Mouse (Mus musculus) heart, embryonic 15.5 days (tissue): ENCODE results near the gene Lbp. TPM values are rescaled to one million over a fixed set of nuclear protein-coding genes. Genes with fewer than 3 reads are reported as not detected.

Experiments used
- ATAC-seq: fragments of 200-750 bp; cut with Nextera tagmentation; replicated peaks from 2 replicates; pipeline ENCODE4 v1.8.0; 2017; ENCODE audit warnings: low read depth, moderate TSS enrichment; ENCODE audit not compliant: insufficient number of reproducible peaks, insufficient read depth, low FRiP score
- H3K27ac ChIP-seq: fragments of 300-500 bp; sonication (generic); 2 replicates; pipeline ENCODE4 v1.5.1; 2015; ENCODE audit warnings: mild to moderate bottlenecking, inconsistent platforms
- H3K27me3 ChIP-seq: fragments of 300-500 bp; sonication (generic); 2 replicates; pipeline ENCODE4 v1.6.1; 2015; ENCODE audit warnings: inconsistent platforms
- H3K36me3 ChIP-seq: fragments of 300-500 bp; sonication (generic); 2 replicates; pipeline ENCODE4 v1.6.1; 2015; ENCODE audit warnings: mild to moderate bottlenecking, inconsistent platforms
- H3K4me1 ChIP-seq: fragments of 300-500 bp; sonication (generic); replicated peaks from 2 replicates; pipeline ENCODE4 v1.6.1; 2015; ENCODE audit warnings: inconsistent platforms
- H3K4me2 ChIP-seq: fragments of 300-500 bp; sonication (generic); 2 replicates; pipeline ENCODE4 v1.6.1; 2015; ENCODE audit warnings: inconsistent platforms, mild to moderate bottlenecking, moderate library complexity
- H3K4me3 ChIP-seq: fragments of 300-500 bp; sonication (generic); 2 replicates; pipeline ENCODE4 v1.5.1; 2015; ENCODE audit warnings: mild to moderate bottlenecking, inconsistent platforms
- H3K9ac ChIP-seq: fragments of 300-500 bp; sonication (generic); 2 replicates; pipeline ENCODE4 v1.6.1; 2015; ENCODE audit warnings: mild to moderate bottlenecking, inconsistent platforms
- H3K9me3 ChIP-seq: fragments of 300-500 bp; sonication (generic); replicated peaks from 2 replicates; pipeline ENCODE4 v1.6.1; 2016; ENCODE audit warnings: inconsistent platforms
- WGBS: fragments of 180-500 bp; shearing (Covaris S2); methylation state at CpG from one replicate; pipeline ENCODE4 v1.1.7; 2015; ENCODE audit warnings: mixed read lengths; 5-methylcytosine and 5-hydroxymethylcytosine counted together
- polyA plus RNA-seq: library from polyadenylated mRNA; unstranded; fragments of >200 nt; fragmentation: Nextera tagmentation; extraction: Ambion mirVana; gene quantifications from 2 replicates; pipeline ENCODE4 v1.2.1, GENCODE M21; 2015

The Lbp gene
- 11.4 and 15.8 TPM in 2 replicates for polyA plus RNA-seq

DNA sequence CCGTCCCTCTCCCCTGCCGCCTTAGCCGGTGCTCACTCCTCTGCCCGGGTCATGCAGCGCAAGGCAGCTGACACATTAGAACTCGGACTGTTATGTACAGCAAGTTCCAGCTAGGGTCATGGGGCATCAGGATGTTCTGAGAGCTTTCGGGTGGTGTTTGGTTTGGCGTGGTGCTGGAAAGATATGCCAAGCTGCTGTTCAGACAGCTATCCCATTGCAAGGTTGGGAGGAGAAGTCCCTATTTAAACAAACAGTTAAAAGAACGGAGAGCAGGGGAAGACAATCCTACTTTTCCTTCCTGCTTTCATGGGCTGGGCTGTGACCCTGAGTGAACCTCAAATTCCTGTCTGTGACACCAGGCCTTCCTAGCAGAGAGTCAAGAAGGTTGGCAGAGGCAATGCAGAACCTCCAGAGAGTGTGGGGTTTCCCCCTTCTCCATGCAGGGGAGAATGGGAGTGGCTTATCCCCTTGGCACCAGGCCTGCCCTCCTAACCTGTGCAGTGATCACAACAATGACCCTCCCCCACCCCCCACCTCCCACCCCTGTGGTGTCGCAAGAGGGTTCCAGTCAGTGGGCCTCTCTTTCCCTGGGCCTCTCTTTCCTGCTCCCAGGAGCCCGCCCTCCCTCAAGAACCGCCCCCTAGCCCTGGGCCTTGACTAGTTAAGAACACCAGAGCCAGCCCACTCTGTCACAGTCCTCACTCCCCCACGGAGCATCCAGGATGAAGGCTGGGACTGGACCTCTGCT lies at the start of gene Lbp:
TSS of gene Lbp (plus strand) at position 546 of the 748 bp plus-strand sequence.
- H3K27ac ChIP-seq = peak within 1 kb of the TSS; percentile 55
- WGBS = 33% methylated on average over 13 of the region's 13 CpGs
- no peaks in the 10 kb centered on the region for H3K36me3 ChIP-seq
- H3K9me3 ChIP-seq = no peaks in the 10 kb centered on the region
- no peaks in the 10 kb centered on the region for H3K27me3 ChIP-seq
- H3K4me1 ChIP-seq = peaks cover 10% of the 10 kb centered on the region
- H3K9ac ChIP-seq = no peak within 1 kb of the TSS
- peak within 1 kb of the TSS; percentile 16 for H3K4me2 ChIP-seq
- peak within 1 kb of the TSS; percentile 1; the same call in 1 of the 2 replicates for H3K4me3 ChIP-seq
- ATAC-seq = peak; percentile 82

- no peaks in the 10 kb centered on the region for H3K9me3 ChIP-seq
- H3K4me2 ChIP-seq = no peak overlapping the region
- H3K27me3 ChIP-seq = 0 out of 2 replicates have a peak, but pooled peaks cover 9% of the 10 kb centered on the region
- ATAC-seq = peak; percentile 64; the same call in 1 of the 2 replicates
- H3K36me3 ChIP-seq = no peaks in the 10 kb centered on the region
- no peak overlapping the region for H3K4me3 ChIP-seq
- no peak overlapping the region for H3K9ac ChIP-seq
- H3K4me1 ChIP-seq = peaks cover 5% of the 10 kb centered on the region
- 21% methylated on average over 5 of the region's 5 CpGs for WGBS
- H3K27ac ChIP-seq = no peak overlapping the region
Measured at GRCm38 (mm10) chr2:158256894-158257293, 49.4 kb upstream of the Lbp start.

DNA sequence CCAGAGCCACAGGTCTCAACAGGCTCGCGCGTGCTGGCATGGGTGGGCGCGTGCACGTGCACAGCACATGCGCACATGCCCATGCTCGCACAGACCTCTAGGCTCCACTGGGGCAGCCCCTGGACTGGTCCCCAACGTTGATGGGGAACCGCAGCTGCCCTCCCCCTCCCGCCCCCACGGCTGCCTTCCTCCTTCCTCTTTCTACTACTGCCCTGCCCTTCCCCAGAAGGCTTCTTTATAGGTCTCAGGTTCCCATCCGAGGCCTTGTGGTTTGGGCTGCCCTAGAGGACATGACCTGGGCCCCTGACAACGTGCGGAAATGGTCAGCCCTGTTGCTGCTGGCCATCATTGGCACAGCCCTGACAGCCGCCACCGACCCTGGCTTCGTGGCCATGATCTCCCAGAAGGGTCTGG lies 48.3 kb upstream of the Lbp start, which contains the start of gene Bpi:
TSS of gene Bpi (plus strand) at position 90 of the 414 bp plus-strand sequence.
- 54% methylated on average over 18 of the region's 18 CpGs for WGBS

GRCm38 (mm10) chr2:158258781-158259180 lies 47.5 kb upstream of the Lbp start:
- H3K4me3 ChIP-seq = no peak overlapping the region
- H3K9ac ChIP-seq = no peak overlapping the region
- 0 out of 2 replicates have a peak, but pooled peaks cover 9% of the 10 kb centered on the region for H3K27me3 ChIP-seq
- no peaks in the 10 kb centered on the region; the same call in 1 of the 2 replicates for H3K4me1 ChIP-seq
- ATAC-seq = peak; percentile 36; the same call in 1 of the 2 replicates
- 16% methylated on average over 12 of the region's 12 CpGs for WGBS
- no peak overlapping the region for H3K27ac ChIP-seq
- H3K36me3 ChIP-seq = no peaks in the 10 kb centered on the region
- H3K4me2 ChIP-seq = no peak overlapping the region
- H3K9me3 ChIP-seq = no peaks in the 10 kb centered on the region

More for the DNA sequence above, 48.3 kb upstream of the Lbp start, which contains the start of gene Bpi:
- ATAC-seq = no peak
- Histone ChIP-seq H3K4me3 (no peak within 1 kb of the TSS), H3K4me1 (no peaks in the 10 kb centered on the region; the same call in 1 of the 2 replicates), H3K9me3 (no peaks in the 10 kb centered on the region), H3K9ac (no peak within 1 kb of the TSS), H3K4me2 (peak within 1 kb of the TSS; percentile 32; the same call in 1 of the 2 replicates), H3K27ac (no peak within 1 kb of the TSS), H3K27me3 (0 out of 2 replicates have a peak, but pooled peaks cover 9% of the 10 kb centered on the region), H3K36me3 (no peaks in the 10 kb centered on the region)

GRCm38 (mm10) chr2:158259498-158259897 lies 46.8 kb upstream of the Lbp start:
- no peaks in the 10 kb centered on the region for H3K9me3 ChIP-seq
- H3K4me1 ChIP-seq = no peaks in the 10 kb centered on the region; the same call in 1 of the 2 replicates
- H3K4me2 ChIP-seq = no peak overlapping the region
- WGBS = 73% methylated on average over 8 of the region's 8 CpGs
- no peak overlapping the region for H3K27ac ChIP-seq
- H3K27me3 ChIP-seq = 0 out of 2 replicates have a peak, but pooled peaks cover 9% of the 10 kb centered on the region
- H3K9ac ChIP-seq = no peak overlapping the region
- H3K4me3 ChIP-seq = no peak overlapping the region
- ATAC-seq = no peak
- H3K36me3 ChIP-seq = no peaks in the 10 kb centered on the region

DNA sequence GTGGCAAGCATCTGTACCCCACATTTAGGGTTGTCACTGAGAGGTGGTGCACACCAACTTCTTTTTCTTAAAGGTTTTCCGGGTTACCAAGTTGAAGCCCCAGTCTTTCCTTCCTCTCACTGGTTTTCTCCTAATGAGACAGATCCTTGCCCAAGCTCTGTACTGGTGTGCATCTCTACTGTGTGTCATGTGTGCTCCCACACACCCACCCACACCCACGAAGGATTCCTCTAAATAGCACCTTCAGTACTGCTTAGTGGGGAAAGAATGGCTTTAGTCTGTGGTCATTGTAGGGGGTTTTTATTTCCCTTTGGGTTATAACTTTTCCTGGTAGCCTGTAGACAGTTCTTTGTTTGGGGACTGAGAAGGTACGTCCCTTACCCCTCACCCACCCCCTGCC lies 41.4 kb upstream of the Lbp start:
- H3K4me2 ChIP-seq = no peak overlapping the region
- no peak overlapping the region for H3K27ac ChIP-seq
- no peak overlapping the region for H3K4me3 ChIP-seq
- peaks cover 3% of the 10 kb centered on the region; the same call in 1 of the 2 replicates for H3K4me1 ChIP-seq
- 0 out of 2 replicates have a peak, but pooled peaks cover under 1% of the 10 kb centered on the region for H3K27me3 ChIP-seq
- no peaks in the 10 kb centered on the region for H3K9me3 ChIP-seq
- no peaks in the 10 kb centered on the region for H3K36me3 ChIP-seq
- no peak overlapping the region for H3K9ac ChIP-seq
- ATAC-seq = no peak
- 80% methylated on average over 3 of the region's 3 CpGs for WGBS

GRCm38 (mm10) chr2:158270017-158270416 lies 36.3 kb upstream of the Lbp start:
- no peak for ATAC-seq
- WGBS = 78% methylated on average over 8 of the region's 8 CpGs
- no peak overlapping the region for H3K4me3 ChIP-seq
- H3K4me2 ChIP-seq = no peak overlapping the region
- H3K4me1 ChIP-seq = peaks cover 3% of the 10 kb centered on the region; the same call in 1 of the 2 replicates
- no peaks in the 10 kb centered on the region for H3K27me3 ChIP-seq
- H3K27ac ChIP-seq = no peak overlapping the region
- no peaks in the 10 kb centered on the region for H3K9me3 ChIP-seq
- H3K36me3 ChIP-seq = no peaks in the 10 kb centered on the region
- H3K9ac ChIP-seq = no peak overlapping the region

GRCm38 (mm10) chr2:158273646-158274045 lies 32.6 kb upstream of the Lbp start:
- H3K27me3 ChIP-seq = no peaks in the 10 kb centered on the region
- H3K4me2 ChIP-seq = no peak overlapping the region
- no peaks in the 10 kb centered on the region for H3K36me3 ChIP-seq
- no peak overlapping the region for H3K9ac ChIP-seq
- H3K4me1 ChIP-seq = no peaks in the 10 kb centered on the region
- H3K27ac ChIP-seq = no peak overlapping the region
- H3K9me3 ChIP-seq = no peaks in the 10 kb centered on the region
- ATAC-seq = no peak
- no peak overlapping the region for H3K4me3 ChIP-seq
- WGBS = 27% methylated on average over 2 of the region's 2 CpGs

DNA sequence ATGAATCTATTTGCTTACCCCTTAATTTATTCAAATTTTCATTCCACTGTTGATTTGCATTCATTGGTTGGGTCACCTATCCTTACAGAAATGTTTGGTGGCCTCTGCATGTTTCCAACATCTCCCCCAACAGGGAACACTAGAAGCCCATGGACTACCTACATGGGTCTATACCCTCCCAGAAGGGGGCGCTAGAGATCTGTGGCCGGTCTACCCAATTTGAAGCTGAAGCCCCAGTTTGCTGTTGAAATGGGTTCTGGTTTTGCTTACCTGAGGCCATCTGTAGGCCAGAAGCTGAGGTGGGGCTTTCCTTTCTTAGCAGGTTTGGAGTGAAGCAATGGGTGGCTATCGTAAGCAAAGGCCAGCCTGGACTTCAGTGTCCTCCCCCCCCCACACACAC lies 30.9 kb upstream of the Lbp start:
- Histone ChIP-seq H3K9ac (no peak overlapping the region), H3K27me3 (no peaks in the 10 kb centered on the region), H3K4me3 (no peak overlapping the region), H3K4me2 (no peak overlapping the region), H3K4me1 (no peaks in the 10 kb centered on the region), H3K9me3 (no peaks in the 10 kb centered on the region), H3K27ac (no peak overlapping the region), H3K36me3 (no peaks in the 10 kb centered on the region)
- ATAC-seq = no peak
- 90% methylated on average over 3 of the region's 3 CpGs for WGBS

- Histone ChIP-seq H3K4me3 (no peak overlapping the region), H3K36me3 (no peaks in the 10 kb centered on the region), H3K9ac (no peak overlapping the region), H3K9me3 (no peaks in the 10 kb centered on the region), H3K27me3 (no peaks in the 10 kb centered on the region), H3K4me1 (no peaks in the 10 kb centered on the region), H3K4me2 (no peak overlapping the region), H3K27ac (no peak overlapping the region)
- 74% methylated on average over 4 of the region's 4 CpGs for WGBS
- no peak for ATAC-seq
Measured at GRCm38 (mm10) chr2:158275811-158276210, 30.5 kb upstream of the Lbp start.

- H3K4me1 ChIP-seq = no peaks in the 10 kb centered on the region
- no peaks in the 10 kb centered on the region for H3K36me3 ChIP-seq
- no peak overlapping the region for H3K4me2 ChIP-seq
- no peaks in the 10 kb centered on the region for H3K27me3 ChIP-seq
- ATAC-seq = no peak
- no peaks in the 10 kb centered on the region for H3K9me3 ChIP-seq
- H3K4me3 ChIP-seq = no peak overlapping the region
- WGBS = 63% methylated on average over 6 of the region's 6 CpGs
- no peak overlapping the region for H3K27ac ChIP-seq
- H3K9ac ChIP-seq = no peak overlapping the region
Measured at GRCm38 (mm10) chr2:158276451-158276850, 29.8 kb upstream of the Lbp start.
